Mouse (Mus musculus): ENCODE measurements around the gene Kcnk10.

The Kcnk10 gene

DNA sequence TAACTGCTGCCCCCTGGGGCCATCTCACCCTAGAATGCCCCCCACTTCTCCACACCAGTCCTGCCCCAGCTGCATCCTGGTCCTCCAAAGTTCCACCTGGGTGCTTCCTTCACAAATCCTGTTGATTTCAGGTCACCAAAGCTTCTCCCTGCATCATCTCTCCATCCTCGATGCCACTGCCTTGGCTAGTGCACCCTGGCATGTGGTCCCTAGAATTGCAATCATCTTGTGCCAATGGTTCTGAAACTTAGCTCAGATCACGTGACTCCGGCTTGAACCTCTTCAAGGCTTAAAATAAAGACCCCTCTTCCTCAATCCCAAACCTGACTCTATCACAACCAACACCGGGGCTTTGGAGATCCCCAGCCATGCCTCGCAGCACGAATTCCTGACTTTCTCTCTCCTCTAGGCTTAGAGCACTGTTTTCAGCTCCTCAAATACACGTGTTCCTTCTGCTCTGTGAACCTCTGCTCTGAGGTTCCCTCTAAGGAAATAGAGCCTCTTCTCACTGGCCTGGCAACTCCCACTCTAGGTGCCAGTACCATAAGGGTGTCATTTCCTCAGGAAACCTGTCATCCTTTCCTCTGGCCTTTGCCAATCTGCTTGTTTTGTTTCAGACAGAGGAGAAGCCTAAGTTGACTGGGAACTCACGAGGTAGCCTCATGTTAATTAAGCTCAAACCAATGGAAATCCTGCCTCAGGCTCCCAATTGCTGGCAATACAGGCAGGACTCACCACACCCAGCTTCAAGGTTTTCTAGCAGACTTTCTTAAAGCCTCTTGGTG is 6.0 kb downstream of the Kcnk10 start:
- no peak for DNase-seq (ENCODE audit: extremely low spot score)

GRCm38 (mm10) chr12:98569380-98569779 is 8.7 kb downstream of the Kcnk10 start:
- DNase-seq (ENCODE audit: extremely low spot score), result no peak

- DNase-seq (ENCODE audit: extremely low spot score), result no peak
Measured at GRCm38 (mm10) chr12:98567877-98568276, 10.2 kb downstream of the Kcnk10 start.

DNA sequence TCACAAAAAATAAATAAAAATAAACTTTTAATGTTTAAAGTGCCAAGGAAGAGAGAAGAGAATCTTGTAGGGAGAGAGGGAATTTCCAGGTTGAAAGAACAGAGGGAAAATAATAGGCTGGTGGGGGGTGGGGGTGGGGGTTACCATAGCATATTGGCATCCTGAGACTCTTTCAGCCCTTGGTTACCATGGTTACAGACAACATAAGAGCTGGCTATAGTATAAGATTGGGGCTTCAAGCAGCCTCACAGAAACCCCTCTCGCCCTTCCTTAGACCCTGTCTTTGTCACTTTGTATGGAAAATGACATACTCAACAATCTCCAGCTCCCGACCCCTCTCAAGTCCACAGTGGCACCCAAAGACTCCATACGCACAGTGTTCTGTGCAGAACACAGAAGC is 13.7 kb downstream of the Kcnk10 start:
- no peak for DNase-seq (ENCODE audit: extremely low spot score)

DNA sequence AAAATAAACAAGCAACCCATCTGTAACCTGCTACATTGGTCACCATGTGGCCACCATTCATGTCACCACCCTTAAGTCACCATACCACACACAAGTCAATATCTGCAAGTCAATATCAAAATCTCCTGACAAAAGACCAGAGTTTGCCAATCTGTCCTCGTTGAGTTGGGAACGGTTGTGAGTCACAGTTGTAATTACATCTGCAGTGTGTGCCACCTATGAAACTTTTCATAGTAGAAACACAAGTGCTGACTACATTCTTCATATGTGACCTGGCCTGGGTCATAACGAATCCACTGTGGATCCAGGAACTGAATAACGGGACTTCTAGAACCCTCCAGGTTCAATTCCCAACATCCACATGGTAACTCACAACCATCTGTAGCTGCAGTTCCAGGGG is 14.8 kb downstream of the Kcnk10 start:
- no peak for DNase-seq (ENCODE audit: extremely low spot score)

GRCm38 (mm10) chr12:98562341-98562977 is 15.7 kb downstream of the Kcnk10 start:
- peak; percentile 40 for DNase-seq (ENCODE audit: extremely low spot score)

- DNase-seq (ENCODE audit: extremely low spot score), result no peak
Measured at GRCm38 (mm10) chr12:98560038-98560437, 18.1 kb downstream of the Kcnk10 start.

DNA sequence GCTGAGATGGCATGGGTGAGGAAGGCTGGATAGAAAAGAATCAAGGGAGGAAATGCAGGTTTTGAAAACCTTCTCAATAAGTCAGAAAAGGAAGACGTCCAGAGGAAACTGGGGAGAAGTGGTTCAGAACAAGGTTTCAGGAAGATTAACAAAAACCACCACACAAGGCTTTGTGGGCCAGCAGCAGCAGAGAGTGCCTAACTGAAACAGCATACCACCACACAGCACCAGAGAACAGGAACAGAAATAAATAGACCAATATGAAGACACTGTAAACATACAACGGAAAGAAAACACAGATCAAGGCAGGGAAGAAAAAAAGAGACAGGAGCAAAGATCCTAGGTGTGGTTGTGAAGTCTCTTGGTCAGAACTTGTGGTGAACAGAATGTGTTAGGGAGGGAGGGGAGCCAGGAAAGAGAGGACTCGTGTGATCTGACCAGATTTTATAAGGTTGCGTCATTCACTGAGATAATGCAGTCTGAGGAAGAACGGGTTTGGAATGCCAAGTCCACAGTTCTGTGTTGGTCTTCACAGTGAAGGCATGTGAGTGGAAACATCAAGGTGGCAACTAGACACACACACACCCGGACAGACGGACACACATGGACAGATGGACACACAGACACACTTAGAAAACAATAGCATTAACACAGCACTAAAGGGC is 21.0 kb downstream of the Kcnk10 start:
- DNase-seq (ENCODE audit: extremely low spot score), result no peak

GRCm38 (mm10) chr12:98549981-98550380 is 28.1 kb downstream of the Kcnk10 start:
- DNase-seq (ENCODE audit: extremely low spot score), result no peak

- DNase-seq (ENCODE audit: extremely low spot score), result no peak
Measured at GRCm38 (mm10) chr12:98548141-98548540, 30.0 kb downstream of the Kcnk10 start.

- DNase-seq (ENCODE audit: extremely low spot score), result no peak
Measured at GRCm38 (mm10) chr12:98545875-98546274, 32.2 kb downstream of the Kcnk10 start.

- DNase-seq (ENCODE audit: extremely low spot score), result no peak
Measured at GRCm38 (mm10) chr12:98545251-98545560, 32.9 kb downstream of the Kcnk10 start.

GRCm38 (mm10) chr12:98544545-98545250 is 33.4 kb downstream of the Kcnk10 start:
- DNase-seq (ENCODE audit: extremely low spot score), result no peak

DNA sequence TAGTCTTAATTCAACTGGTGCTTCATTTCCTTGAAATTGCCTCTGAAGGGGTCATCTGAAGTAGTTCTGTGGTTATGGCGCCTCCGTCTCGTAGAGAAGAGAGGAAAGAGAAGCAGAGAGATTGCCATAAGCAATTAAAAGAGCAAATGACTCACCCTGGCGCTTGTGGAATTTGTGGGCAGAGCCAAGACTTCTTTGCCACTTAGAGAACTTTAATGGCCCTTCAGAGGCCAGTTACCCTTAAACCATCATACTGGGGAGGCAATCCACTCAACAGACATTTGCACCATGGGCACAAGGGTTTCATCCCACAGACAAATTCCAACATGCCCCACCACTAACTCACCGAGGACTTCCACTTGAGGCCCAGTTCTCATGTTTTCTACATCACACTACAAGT is 41.4 kb downstream of the Kcnk10 start:
- no peak for DNase-seq (ENCODE audit: extremely low spot score)

DNA sequence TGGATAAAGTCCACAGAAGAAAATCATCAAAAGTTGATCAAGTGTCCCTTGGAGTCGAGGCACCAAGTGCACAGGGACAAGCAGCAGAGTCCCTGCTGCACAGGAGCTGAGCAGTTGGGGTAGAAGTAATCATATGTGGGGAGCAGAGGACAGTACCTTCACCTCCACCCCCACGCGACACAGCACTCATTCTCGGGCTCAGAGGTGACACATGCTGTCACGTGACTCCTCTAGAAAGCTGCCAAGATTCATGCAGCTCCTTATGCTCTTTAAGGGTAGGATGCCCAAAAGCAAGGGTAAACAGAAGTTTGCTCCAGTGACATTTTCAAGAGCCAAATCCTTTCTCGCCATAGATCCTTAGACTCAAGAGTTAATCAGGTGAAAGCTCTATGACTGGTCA is 42.1 kb downstream of the Kcnk10 start:
- DNase-seq (ENCODE audit: extremely low spot score), result no peak

DNA sequence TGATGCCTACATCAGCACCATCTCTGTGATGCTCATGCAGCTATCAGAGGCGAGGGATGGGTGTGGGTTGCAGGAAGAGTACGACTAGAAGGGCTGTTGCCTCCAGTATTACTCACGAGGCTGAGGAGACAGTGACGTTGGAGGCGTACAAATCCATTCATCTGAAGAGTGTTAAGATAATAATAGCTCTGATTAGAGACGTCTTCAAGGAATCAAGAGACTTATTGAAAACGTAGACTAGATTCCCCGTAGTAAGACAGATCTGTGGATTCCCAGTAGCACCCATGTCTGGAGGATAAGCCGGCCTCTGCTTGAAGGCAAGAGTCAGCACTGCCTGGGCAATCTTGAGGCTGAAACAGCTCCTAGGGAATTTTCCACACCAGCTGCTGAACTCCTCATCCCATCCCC is 42.6 kb downstream of the Kcnk10 start:
- DNase-seq (ENCODE audit: extremely low spot score), result no peak

DNA sequence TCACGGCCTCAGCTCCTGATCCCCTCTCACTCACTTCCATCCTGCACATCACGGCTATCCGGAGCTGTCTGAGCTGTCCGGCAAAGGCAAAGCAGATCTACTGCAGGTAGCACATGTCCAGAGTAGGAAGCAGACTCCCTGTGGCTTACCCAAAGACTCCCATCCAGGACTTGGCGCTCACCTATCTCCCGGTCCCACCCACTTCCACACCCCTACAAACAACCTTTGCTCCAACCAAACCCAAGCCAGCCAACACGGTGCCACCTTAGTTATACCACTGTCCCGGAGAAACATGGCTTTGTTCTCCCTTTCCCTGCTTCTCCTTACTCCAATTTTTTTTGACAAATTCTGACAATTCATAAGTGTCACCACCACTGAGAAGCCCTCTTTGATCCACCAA is 49.5 kb downstream of the Kcnk10 start:
- no peak for DNase-seq (ENCODE audit: extremely low spot score)

GRCm38 (mm10) chr12:98525361-98525760 is 52.7 kb downstream of the Kcnk10 start:
- DNase-seq (ENCODE audit: extremely low spot score), result no peak

DNA sequence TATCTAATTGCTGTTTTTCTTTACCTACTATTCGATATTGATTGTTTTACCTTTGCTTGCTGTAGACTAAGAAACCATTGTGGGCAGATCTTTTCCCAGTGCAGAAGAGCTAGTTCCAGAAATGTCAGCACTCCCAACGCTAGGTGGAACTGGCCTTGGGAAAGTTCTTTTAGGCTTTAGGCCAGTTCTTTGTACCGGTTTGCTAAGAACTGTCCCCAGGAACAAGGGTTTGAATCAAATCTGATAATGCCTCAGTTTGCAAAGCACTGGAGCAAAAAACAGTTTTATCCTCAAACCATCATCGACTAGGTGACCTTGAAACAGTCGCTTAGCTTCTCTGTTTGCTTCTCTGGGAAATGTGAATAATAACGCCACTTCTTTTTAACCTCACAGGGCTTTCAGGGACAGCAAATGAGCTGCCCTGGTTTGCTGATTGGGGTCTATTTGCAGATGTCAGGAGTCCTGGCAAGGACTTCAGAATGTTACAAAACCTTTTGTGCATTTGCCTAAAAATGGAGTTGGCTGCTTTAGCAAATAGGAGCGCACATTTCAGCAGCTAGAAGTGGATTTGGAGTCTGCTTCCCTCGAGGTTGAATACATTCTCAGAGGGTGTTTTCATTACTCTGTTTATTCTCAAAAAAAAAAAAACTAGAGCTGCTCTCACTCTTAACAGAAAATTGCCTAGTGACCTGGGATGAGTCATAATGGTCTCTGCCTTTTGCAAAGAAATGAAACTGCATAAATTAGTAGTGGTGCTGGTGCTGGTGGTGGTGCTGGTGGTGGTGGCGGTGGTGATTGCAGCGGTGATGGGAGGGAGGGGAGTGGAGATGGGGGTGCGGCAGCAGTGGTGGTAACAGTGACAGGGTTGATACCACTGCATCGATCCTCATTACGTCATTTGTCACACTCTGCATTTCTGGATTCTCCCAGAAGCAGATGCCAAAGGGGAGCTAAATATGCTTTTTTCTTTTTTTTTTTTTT is 53.5 kb downstream of the Kcnk10 start:
- no peak for DNase-seq (ENCODE audit: extremely low spot score)

DNA sequence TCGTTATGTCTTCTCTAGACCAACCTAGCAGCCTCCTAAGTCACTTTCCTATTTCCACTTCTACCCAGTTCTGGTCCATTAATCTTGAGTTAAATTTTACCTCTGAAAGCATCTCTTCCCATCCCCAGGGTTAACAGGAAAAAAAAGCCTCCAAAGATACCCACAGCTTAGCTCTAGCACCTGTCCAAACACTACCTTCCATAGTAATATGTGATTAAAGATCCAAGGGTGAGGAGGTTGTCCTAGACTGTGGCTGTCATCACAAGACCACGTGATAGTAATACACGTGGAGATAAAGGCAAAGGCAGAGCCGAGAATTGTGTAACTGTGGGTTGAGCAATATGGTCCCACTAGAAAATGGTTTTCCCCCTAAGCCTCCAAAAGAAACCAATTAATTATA is 56.8 kb downstream of the Kcnk10 start:
- DNase-seq (ENCODE audit: extremely low spot score), result no peak

- no peak for DNase-seq (ENCODE audit: extremely low spot score)
Measured at GRCm38 (mm10) chr12:98520568-98520931, 57.6 kb downstream of the Kcnk10 start.

All from embryo, embryonic 9.5 days (tissue).